13 mouse cellular contexts compared by ENCODE assay signal in genomic region chr2:130454748-130455370, GRCm38 (mm10). TPM values are rescaled to one million over a fixed set of nuclear protein-coding genes. Genes with fewer than 3 reads are reported as not detected.
DNase-seq lines count a peak whose midpoint lies in the region; ATAC-seq and TF ChIP-seq lines count a peak whose summit lies in the region.
"Had no signal": no experiment of that assay in that cellular context is flagged by ENCODE, and none has a peak within 500 bp of the region (broad histone marks: within the 10 kb centered on the region; RNA-seq: fewer than 3 reads in every experiment).

No protein-coding gene starts in this region.

- WGBS in intestine, embryonic 16.5 days: 58% methylated on average over 6 of the region's 6 CpGs

- DNase-seq in layer of hippocampus, adult 11-12 months (ENCODE audit: low spot score): peak; percentile 35
- no peak for DNase-seq in layer of hippocampus, postnatal 36 days
- no peak for DNase-seq in G1E (ENCODE audit: low spot score)
- peak; percentile 88 for DNase-seq in adipocyte (ENCODE audit: low spot score)
- peak; percentile 73 to 79 for DNase-seq in cerebellum, postnatal 25 days
- DNase-seq in kidney, adult 11 months: no peak
- DNase-seq: liver, embryonic 13.5 days had no signal

- no peak overlapping the region for H3K27ac ChIP-seq in intestine, embryonic 16.5 days (ENCODE audit: low read length)
- H3K27ac ChIP-seq: liver, embryonic 13.5 days; stomach, embryonic 15.5 days had no signal

- peak overlapping the region; percentile 33; the same call in 1 of the 2 replicates for H3K4me3 ChIP-seq in G1E (ENCODE audit: low read depth, low read length)
- no peak overlapping the region for H3K4me3 ChIP-seq in intestine, embryonic 16.5 days (ENCODE audit: low read length)
- H3K4me3 ChIP-seq: liver, embryonic 13.5 days; megakaryocyte, embryonic 14.5 days; stomach, embryonic 15.5 days had no signal

- H3K27me3 ChIP-seq in G1E (ENCODE audit: insufficient read depth, low read length): no peaks in the 10 kb centered on the region
- H3K27me3 ChIP-seq in intestine, embryonic 16.5 days (replicated peaks; ENCODE audit: control insufficient read depth, insufficient read depth, low read length): no peaks in the 10 kb centered on the region
- H3K27me3 ChIP-seq: liver, embryonic 13.5 days; megakaryocyte, embryonic 14.5 days; stomach, embryonic 15.5 days had no signal

- H3K4me2 ChIP-seq in intestine, embryonic 16.5 days (ENCODE audit: low read depth, low read length): no peak overlapping the region
- H3K4me2 ChIP-seq: liver, embryonic 13.5 days; stomach, embryonic 15.5 days had no signal

- H3K4me1 ChIP-seq in G1E (ENCODE audit: insufficient read depth, low read depth, low read length): peaks cover 49% of the 10 kb centered on the region
- H3K4me1 ChIP-seq in intestine, embryonic 16.5 days (ENCODE audit: control insufficient read depth, insufficient read depth, low read length): peaks cover 9% of the 10 kb centered on the region

- peaks cover 31% of the 10 kb centered on the region for H3K36me3 ChIP-seq in G1E (replicated peaks)
- H3K36me3 ChIP-seq in intestine, embryonic 16.5 days (ENCODE audit: control insufficient read depth, insufficient read depth, low read length): no peaks in the 10 kb centered on the region
- H3K36me3 ChIP-seq: liver, embryonic 13.5 days; stomach, embryonic 15.5 days had no signal

- TF ChIP-seq CTCF in G1E (IDR thresholded peaks at IDR 0.05; ENCODE audit: low read depth, low read length): no peak

- no peak overlapping the region for H3K9ac ChIP-seq in intestine, embryonic 16.5 days (ENCODE audit: low read depth, low read length)
- H3K9ac ChIP-seq: liver, embryonic 13.5 days; stomach, embryonic 15.5 days had no signal

- no peaks in the 10 kb centered on the region for H3K9me3 ChIP-seq in G1E (replicated peaks)
- H3K9me3 ChIP-seq in intestine, embryonic 16.5 days (ENCODE audit: control insufficient read depth, low read length): no peaks in the 10 kb centered on the region
- H3K9me3 ChIP-seq: liver, embryonic 13.5 days; megakaryocyte, embryonic 14.5 days; stomach, embryonic 15.5 days had no signal

- no peak for ATAC-seq in G1E (ENCODE audit: extremely low read depth, insufficient number of reproducible peaks, low FRiP score, poor library complexity, severe bottlenecking)
- ATAC-seq in intestine, embryonic 16.5 days: no peak

RNA-seq across cellular contexts. Expression of gene Ptpra, which starts 4.8 kb away (rescaled TPM):
- 100 to 1,000 TPM; 318 to 339 TPM for total RNA-seq in layer of hippocampus, postnatal 36 days (2021)
- total RNA-seq in G1E (2014; fragmentation: Nextera tagmentation) (60.6 and 97.7 TPM in 2 replicates), G1E (2017) (119 and 127 TPM in 2 replicates)
- polyA plus RNA-seq in G1E (2012): 11.4 and 22.6 TPM in 2 replicates
- polyA plus RNA-seq in intestine, embryonic 16.5 days (2015; fragmentation: Nextera tagmentation; extraction: Ambion mirVana): 29.0 and 53.6 TPM in 2 replicates

RNA-seq across cellular contexts. Expression of gene Pced1a, which starts 30.4 kb away (rescaled TPM):
- total RNA-seq in layer of hippocampus, postnatal 36 days (2021): 10 to 100 TPM; 23.1 to 26.0 TPM
- total RNA-seq in G1E (2014; fragmentation: Nextera tagmentation): 16.9 and 17.6 TPM in 2 replicates
- 13.9 and 20.0 TPM in 2 replicates for total RNA-seq in G1E (2017)
- polyA plus RNA-seq in G1E (2012): 17.4 and 19.7 TPM in 2 replicates
- polyA plus RNA-seq in intestine, embryonic 16.5 days (2015; fragmentation: Nextera tagmentation; extraction: Ambion mirVana): 10.7 and 13.2 TPM in 2 replicates

RNA-seq across cellular contexts. Expression of gene Vps16, which starts 30.7 kb away (rescaled TPM):
- total RNA-seq in layer of hippocampus, postnatal 36 days (2021): 10 to 100 TPM; 85.2 to 98.0 TPM
- total RNA-seq in G1E (2014; fragmentation: Nextera tagmentation) (55.2 and 58.9 TPM in 2 replicates), G1E (2017) (180 and 190 TPM in 2 replicates)
- polyA plus RNA-seq in G1E (2012): 12.6 and 20.2 TPM in 2 replicates
- 75.0 and 81.5 TPM in 2 replicates for polyA plus RNA-seq in intestine, embryonic 16.5 days (2015; fragmentation: Nextera tagmentation; extraction: Ambion mirVana)

RNA-seq across cellular contexts. Expression of gene Tmem239, which starts 48.6 kb away (rescaled TPM):
- not detected for total RNA-seq in layer of hippocampus, postnatal 36 days (2021)
- total RNA-seq in G1E (2014; fragmentation: Nextera tagmentation) (not detected in 2 replicates), G1E (2017) (not detected in 2 replicates)
- polyA plus RNA-seq in G1E (2012): not detected in 2 replicates
- not detected in 2 replicates for polyA plus RNA-seq in intestine, embryonic 16.5 days (2015; fragmentation: Nextera tagmentation; extraction: Ambion mirVana)
- total RNA-seq: layer of hippocampus, postnatal 14 days had no signal
- polyA plus RNA-seq: cortical plate, adult 2 months; heart, embryonic 14.5 days; liver, embryonic 13.5 days; stomach, embryonic 15.5 days had no signal

RNA-seq across cellular contexts. Expression of gene 1700020A23Rik, which starts 49.8 kb away (rescaled TPM):
- total RNA-seq in layer of hippocampus, postnatal 36 days (2021): not detected
- not detected in 2 replicates for total RNA-seq in G1E (2014; fragmentation: Nextera tagmentation)
- not detected in 2 replicates for total RNA-seq in G1E (2017)
- polyA plus RNA-seq in G1E (2012): not detected in 2 replicates
- 0.32 TPM in 1 of 2 replicates, not detected in the other for polyA plus RNA-seq in intestine, embryonic 16.5 days (2015; fragmentation: Nextera tagmentation; extraction: Ambion mirVana)
- total RNA-seq: layer of hippocampus, postnatal 14 days had no signal
- polyA plus RNA-seq: cortical plate, adult 2 months; heart, embryonic 14.5 days; liver, embryonic 13.5 days; stomach, embryonic 15.5 days had no signal

Comparison
In these comparisons a context has a peak if more than half of its experiments do, and no peak if none do; other contexts are left out.
1. DNase-seq: peak in layer of hippocampus, adult 11-12 months (single experiment), adipocyte (single experiment) and cerebellum, postnatal 25 days (2 of 2); none in layer of hippocampus, postnatal 36 days (0 of 2), G1E (single experiment) and kidney, adult 11 months (single experiment).